In the genomic region with DNA sequence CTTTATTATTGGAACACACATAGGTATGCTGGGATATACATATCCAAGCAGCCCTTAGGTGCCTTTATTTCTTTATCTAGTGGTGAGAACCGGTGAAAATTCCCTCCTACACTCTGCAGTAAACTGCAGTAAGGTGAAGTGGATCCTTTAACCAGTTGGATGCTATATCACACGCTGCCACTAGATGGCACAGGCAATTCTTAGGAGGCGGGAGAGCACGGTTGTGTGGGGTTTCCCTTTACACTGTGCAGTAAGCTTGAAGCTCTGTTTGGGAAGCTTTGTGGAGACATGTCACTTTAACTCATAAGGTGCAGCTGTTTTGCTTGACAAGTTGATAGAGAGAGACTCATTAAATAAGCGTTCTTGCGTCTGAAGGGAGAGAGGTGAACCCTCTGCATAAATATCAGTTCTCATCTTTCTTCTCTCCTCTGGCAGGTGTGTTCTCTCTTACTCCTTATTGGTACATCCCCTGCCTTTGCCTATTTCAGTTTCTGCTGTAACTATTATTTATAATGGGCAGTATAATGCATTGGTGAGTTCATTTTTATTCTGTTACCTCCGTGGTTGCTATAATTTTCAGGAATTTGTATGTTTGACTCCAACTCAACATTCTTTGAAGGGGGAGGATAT, we compare ENCODE assay signal across 8 mouse cellular contexts. TPM values are rescaled to one million over a fixed set of nuclear protein-coding genes. Genes with fewer than 3 reads are reported as not detected.
DNase-seq lines count a peak whose midpoint lies in the region; ATAC-seq lines count a peak whose summit lies in the region.

No protein-coding gene starts in this region.

- no peaks in the 10 kb centered on the region for H3K36me3 ChIP-seq in forebrain, embryonic 16.5 days (ENCODE audit: control insufficient read depth, insufficient read depth)

- WGBS in forebrain, embryonic 16.5 days = 9% methylated on average over 7 of the region's 7 CpGs

- H3K27ac ChIP-seq in forebrain, embryonic 16.5 days (ENCODE audit: low read length) = no peak overlapping the region

- H3K4me3 ChIP-seq in forebrain, embryonic 16.5 days (replicated peaks; ENCODE audit: low read length) = no peak overlapping the region

- H3K4me2 ChIP-seq in forebrain, embryonic 16.5 days (ENCODE audit: low read length) = no peak overlapping the region

- H3K9me3 ChIP-seq in forebrain, embryonic 16.5 days (ENCODE audit: control insufficient read depth, low read length) = no peaks in the 10 kb centered on the region

- intact Hi-C loops in heart, postnatal 25 days (cut with DNase I) = loop anchor here (5.0 kb wide), 1 partner anchor 86 kb away; no protein-coding TSS in a partner anchor
- intact Hi-C loops in left cerebral cortex, postnatal 10 days (cut with DNase I) = no loop called here

- peak; percentile 40 to 79 for DNase-seq in heart, adult 18-20 months
- no peak for DNase-seq in heart, postnatal 25 days (ENCODE audit: low spot score)
- peak; percentile 14 for DNase-seq in cerebellum, adult 11-12 months
- peak; percentile 74 for DNase-seq in induced T-regulatory cell, adult 2 months (ENCODE audit: low read depth)
- DNase-seq in left cerebral cortex, postnatal 10 days (ENCODE audit: extremely low spot score in 1 of 2, low spot score in 2 of 2) = peak; percentile 70 to 79
- DNase-seq in mesoderm, embryonic 11.5 days (ENCODE audit: low read depth, low spot score) = peak; percentile 75
- peak; percentile 18 for DNase-seq in skeletal muscle tissue, adult 2 months (ENCODE audit: low read depth, low spot score)

- peak; percentile 97 for ATAC-seq in forebrain, embryonic 16.5 days

- no peak overlapping the region for H3K9ac ChIP-seq in forebrain, embryonic 16.5 days (replicated peaks; ENCODE audit: low read depth, low read length)

- H3K27me3 ChIP-seq in forebrain, embryonic 16.5 days (replicated peaks; ENCODE audit: control insufficient read depth, insufficient read depth, low read length) = no peaks in the 10 kb centered on the region

- no peaks in the 10 kb centered on the region for H3K4me1 ChIP-seq in forebrain, embryonic 16.5 days (replicated peaks; ENCODE audit: control insufficient read depth, insufficient read depth, low read length)

RNA-seq across cellular contexts. Expression of a gene that starts 22.9 kb away (rescaled TPM):
- 10 to 100 TPM; 34.3 to 37.1 TPM for total RNA-seq in heart, adult 18-20 months (2021)
- 10 to 100 TPM; 32.6 to 34.3 TPM for total RNA-seq in heart, postnatal 25 days (2021)
- polyA plus RNA-seq in forebrain, embryonic 16.5 days (2015; fragmentation: Nextera tagmentation; extraction: Ambion mirVana) = 198 and 201 TPM in 2 replicates
- 100 to 1,000 TPM; 154 to 161 TPM for total RNA-seq in left cerebral cortex, postnatal 10 days (2021)

Comparison
In these comparisons a context has a peak if more than half of its experiments do, and no peak if none do; other contexts are left out.
1. RNA of a gene that starts 22.9 kb away (total RNA-seq): 154 to 161 TPM in left cerebral cortex, postnatal 10 days; 34.3 to 37.1 TPM in heart, adult 18-20 months and 32.6 to 34.3 TPM in heart, postnatal 25 days; every median in the first group is over 4 times any median in the second.